Mouse (Mus musculus) myocyte (in vitro differentiated cells): ENCODE data around the gene Traf3.

Experiments
- E2F4 ChIP-seq: IDR thresholded peaks from one replicate; pipeline ENCODE4 v1.6.1; 2011; ENCODE audit warnings: mild to moderate bottlenecking, control low read depth, moderate library complexity; ENCODE audit not compliant: insufficient read depth
- MAX ChIP-seq: IDR thresholded peaks from one replicate; pipeline ENCODE4 v1.6.1; 2011; ENCODE audit warnings: low read depth, mild to moderate bottlenecking, control low read depth
- MYOD1 ChIP-seq, 3 experiments: IDR thresholded peaks; one replicate each; pipeline ENCODE4 v1.6.1; 2011; ENCODE audit warnings: control low read depth in 2 of 3, low read depth in 2 of 3, mild to moderate bottlenecking in 2 of 3, moderate library complexity in 1 of 3; ENCODE audit not compliant: insufficient read length in 2 of 3, control insufficient read depth in 1 of 3
- MYOG ChIP-seq, 3 experiments: IDR thresholded peaks; one replicate each; pipeline ENCODE4 v1.6.1; 2011; ENCODE audit warnings: control low read depth in 2 of 3, low read depth in 2 of 3, mild to moderate bottlenecking in 2 of 3; ENCODE audit not compliant: insufficient read length in 2 of 3, control insufficient read depth in 1 of 3, insufficient read depth in 1 of 3
- POLR2A ChIP-seq: IDR thresholded peaks from one replicate; pipeline ENCODE4 v1.6.1; 2011; ENCODE audit warnings: low read depth, mild to moderate bottlenecking, control low read depth, moderate library complexity; ENCODE audit not compliant: insufficient read length
- TCF12 ChIP-seq: IDR thresholded peaks from one replicate; pipeline ENCODE4 v1.6.1; 2011; ENCODE audit warnings: mild to moderate bottlenecking, control low read depth; ENCODE audit not compliant: poor library complexity, insufficient read depth, severe bottlenecking
- TCF3 ChIP-seq: IDR thresholded peaks from one replicate; pipeline ENCODE4 v1.6.1; 2011; ENCODE audit warnings: low read depth, control low read depth; ENCODE audit not compliant: insufficient read length
- USF1 ChIP-seq: IDR thresholded peaks from one replicate; pipeline ENCODE4 v1.6.1; 2011; ENCODE audit warnings: low read depth, mild to moderate bottlenecking, control low read depth, moderate library complexity

DNA sequence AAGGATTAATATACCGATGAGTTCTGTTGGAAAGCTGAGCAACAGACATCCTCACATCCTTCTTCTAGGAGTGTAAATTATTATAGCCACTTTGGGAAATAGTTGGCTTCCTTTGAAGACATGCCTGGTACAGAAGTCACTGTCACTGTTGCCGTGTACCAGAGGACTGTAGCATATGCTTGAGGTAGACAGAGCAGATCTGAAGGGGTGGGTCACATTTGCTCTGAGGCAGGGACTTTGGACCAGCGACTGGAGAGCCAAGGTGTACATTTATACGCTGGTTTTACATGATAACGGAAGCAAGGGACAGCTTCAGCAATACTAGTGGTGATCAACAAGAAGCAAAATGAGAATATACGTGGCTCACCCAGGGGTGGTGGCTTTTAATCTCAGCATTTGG, 52.7 kb downstream of the Traf3 start:
- TF ChIP-seq POLR2A (no peak), E2F4 (no peak), MYOG (IDR thresholded peaks at IDR 0.05; ENCODE audit: control insufficient read depth in 1 of 3, insufficient read depth in 1 of 3, insufficient read length in 2 of 3, low read depth in 2 of 3) (no peak), MAX (no peak), USF1 (no peak), TCF3 (no peak), TCF12 (no peak), MYOD1 (IDR thresholded peaks at IDR 0.05; ENCODE audit: control insufficient read depth in 1 of 3, insufficient read length in 2 of 3, low read depth in 2 of 3) (no peak)
